ENCODE assay signal across 9 mouse cellular contexts in genomic region chr5:97834770-97835169, GRCm38 (mm10).
DNase-seq lines count a peak whose midpoint lies in the region; TF ChIP-seq lines count a peak whose summit lies in the region.
"Had no signal": no experiment of that assay in that cellular context is flagged by ENCODE, and none has a peak within 500 bp of the region (broad histone marks: within the 10 kb centered on the region; RNA-seq: fewer than 3 reads in every experiment).

No protein-coding gene starts in this region.

- no peaks in the 10 kb centered on the region for H3K36me3 ChIP-seq in heart, adult 2 months (ENCODE audit: control insufficient read depth, insufficient read depth, low read length)
- no peaks in the 10 kb centered on the region for H3K36me3 ChIP-seq in heart, embryonic 10.5 days
- H3K36me3 ChIP-seq: hindbrain, embryonic 10.5 days had no signal

- H3K27ac ChIP-seq in heart, adult 2 months = no peak overlapping the region
- no peak overlapping the region for H3K27ac ChIP-seq in heart, embryonic 10.5 days
- H3K27ac ChIP-seq: hindbrain, embryonic 10.5 days had no signal

- H3K4me1 ChIP-seq in heart, adult 2 months (ENCODE audit: control insufficient read depth, insufficient read depth, low read length) = no peaks in the 10 kb centered on the region; the same call in 1 of the 2 replicates
- no peaks in the 10 kb centered on the region for H3K4me1 ChIP-seq in heart, embryonic 10.5 days
- H3K4me1 ChIP-seq: hindbrain, embryonic 10.5 days had no signal

- no peaks in the 10 kb centered on the region for H3K9me3 ChIP-seq in heart, embryonic 10.5 days
- H3K9me3 ChIP-seq: hindbrain, embryonic 10.5 days had no signal

- TF ChIP-seq EP300 in heart, adult 2 months (IDR thresholded peaks at IDR 0.05; ENCODE audit: insufficient read depth, low read depth, low read length) = no peak

- intact Hi-C loops in heart, adult 2 months (cut with DNase I) = no loop called here

- no peak overlapping the region for H3K9ac ChIP-seq in heart, adult 2 months (ENCODE audit: low read depth, low read length)

- no peak for TF ChIP-seq POLR2A in heart, adult 2 months (IDR thresholded peaks at IDR 0.05; ENCODE audit: insufficient read depth, low read depth, low read length)

- DNase-seq in heart, adult 2 months = peak; percentile 71 to 77
- DNase-seq in heart, embryonic 10.5 days (ENCODE audit: low spot score) = no peak
- peak; percentile 1 for DNase-seq in embryo, embryonic 9.5 days (ENCODE audit: extremely low spot score)
- peak; percentile 33 for DNase-seq in liver
- peak; percentile 14 for DNase-seq in ovary, postnatal 10 days (ENCODE audit: low spot score)
- DNase-seq in thymus, postnatal 10 days (ENCODE audit: low spot score in 2 of 2) = no peak
- no peak for DNase-seq in layer of hippocampus, postnatal 25 days (ENCODE audit: extremely low spot score in 1 of 2, low spot score in 1 of 2)
- DNase-seq in layer of hippocampus, adult 18-20 months (ENCODE audit: low spot score in 2 of 2) = no peak

- 72% methylated on average over 1 of the region's 1 CpGs for WGBS in heart, adult 2 months
- 91% methylated on average over 1 of the region's 1 CpGs for WGBS in heart, embryonic 10.5 days

- TF ChIP-seq CTCF in heart, adult 2 months (IDR thresholded peaks at IDR 0.05) = no peak

- H3K4me3 ChIP-seq in heart, adult 2 months = no peak overlapping the region
- H3K4me3 ChIP-seq in heart, embryonic 10.5 days = no peak overlapping the region
- H3K4me3 ChIP-seq: hindbrain, embryonic 10.5 days had no signal

- H3K27me3 ChIP-seq in heart, adult 2 months (ENCODE audit: control insufficient read depth, insufficient read depth, low read length) = no peaks in the 10 kb centered on the region
- H3K27me3 ChIP-seq in heart, embryonic 10.5 days (ENCODE audit: insufficient read depth, poor library complexity, severe bottlenecking) = no peaks in the 10 kb centered on the region

- H3K79me2 ChIP-seq in heart, adult 2 months (replicated peaks; ENCODE audit: control insufficient read depth, insufficient read depth, low read length) = no peaks in the 10 kb centered on the region

Comparison
In these comparisons a context has a peak if more than half of its experiments do, and no peak if none do; other contexts are left out.
1. DNase-seq: peak in heart, adult 2 months (2 of 2), embryo, embryonic 9.5 days (single experiment), liver (single experiment) and ovary, postnatal 10 days (single experiment); none in heart, embryonic 10.5 days (single experiment), thymus, postnatal 10 days (0 of 2), layer of hippocampus, postnatal 25 days (0 of 2) and layer of hippocampus, adult 18-20 months (0 of 2).